Mouse (Mus musculus) liver, adult 2 months (tissue): ENCODE results near the gene Ccdc141. TPM values are rescaled to one million over a fixed set of nuclear protein-coding genes. Genes with fewer than 3 reads are reported as not detected.

ENCODE experiments used
- DNase-seq: peaks from one replicate; pipeline ENCODE4 v3.0.0-alpha.2; 2011; ENCODE audit warnings: low read depth, low spot score; ENCODE audit errors: extremely low read depth
- H3K27ac ChIP-seq: fragments of 200-500 bp; replicated peaks from 2 replicates; pipeline ENCODE4 v1.5.1; 2012; ENCODE audit warnings: low read depth, mild to moderate bottlenecking, control low read depth, inconsistent platforms, low read length; ENCODE audit not compliant: insufficient read depth
- H3K27me3 ChIP-seq: fragments of 200-500 bp; 2 replicates; pipeline ENCODE4 v1.6.1; 2012; ENCODE audit warnings: mild to moderate bottlenecking, moderate library complexity, low read length, inconsistent platforms; ENCODE audit not compliant: control insufficient read depth, insufficient read depth
- H3K36me3 ChIP-seq: fragments of 200-500 bp; 2 replicates; pipeline ENCODE4 v1.6.1; 2012; ENCODE audit warnings: low read length, inconsistent platforms; ENCODE audit not compliant: control insufficient read depth, insufficient read depth
- H3K4me1 ChIP-seq: fragments of 200-500 bp; 2 replicates; pipeline ENCODE4 v1.6.1; 2011; ENCODE audit warnings: low read length; ENCODE audit not compliant: control insufficient read depth, insufficient read depth
- H3K4me3 ChIP-seq: fragments of 200-500 bp; 2 replicates; pipeline ENCODE4 v1.5.1; 2011; ENCODE audit warnings: low read depth, mild to moderate bottlenecking, control low read depth, low read length, moderate library complexity; ENCODE audit not compliant: insufficient read depth
- H3K79me2 ChIP-seq: fragments of 200-500 bp; 2 replicates; pipeline ENCODE4 v1.6.1; 2012; ENCODE audit warnings: inconsistent platforms, mild to moderate bottlenecking, low read length, moderate library complexity; ENCODE audit not compliant: control insufficient read depth, insufficient read depth
- H3K9ac ChIP-seq: fragments of 200-500 bp; 2 replicates; pipeline ENCODE4 v1.6.1; 2012; ENCODE audit warnings: low read depth, mild to moderate bottlenecking, control low read depth, inconsistent platforms, low read length
- CTCF ChIP-seq: fragments of 200-500 bp; IDR thresholded peaks from 2 replicates; pipeline ENCODE4 v1.5.1; 2011; ENCODE audit warnings: low read depth, low read length, control low read depth
- POLR2A ChIP-seq: fragments of 200-500 bp; IDR thresholded peaks from 2 replicates; pipeline ENCODE4 v1.6.1; 2011; ENCODE audit warnings: low read length, control low read depth; ENCODE audit not compliant: insufficient read depth; ENCODE audit errors: extremely low read depth
- WGBS: fragments of 180-500 bp; shearing (Covaris S2); methylation state at CpG from one replicate; pipeline ENCODE4 v1.1.7; 2018; 5-methylcytosine and 5-hydroxymethylcytosine counted together
- polyA plus RNA-seq: library from polyadenylated mRNA; depleted of rRNA; stranded (reverse); fragments of >200 nt; gene quantifications from 2 replicates; pipeline ENCODE4 v1.2.3, GENCODE M21; 2012; rRNA removed
- total RNA-seq: library from RNA; depleted of rRNA; stranded (reverse); fragments of >200 nt; gene quantifications from 2 replicates; pipeline ENCODE4 v1.2.3, GENCODE M21; 2014; rRNA removed

Gene Ccdc141
- total RNA-seq (17.4 and 17.7 TPM in 2 replicates), polyA plus RNA-seq (4.3 and 8.6 TPM in 2 replicates)

DNA sequence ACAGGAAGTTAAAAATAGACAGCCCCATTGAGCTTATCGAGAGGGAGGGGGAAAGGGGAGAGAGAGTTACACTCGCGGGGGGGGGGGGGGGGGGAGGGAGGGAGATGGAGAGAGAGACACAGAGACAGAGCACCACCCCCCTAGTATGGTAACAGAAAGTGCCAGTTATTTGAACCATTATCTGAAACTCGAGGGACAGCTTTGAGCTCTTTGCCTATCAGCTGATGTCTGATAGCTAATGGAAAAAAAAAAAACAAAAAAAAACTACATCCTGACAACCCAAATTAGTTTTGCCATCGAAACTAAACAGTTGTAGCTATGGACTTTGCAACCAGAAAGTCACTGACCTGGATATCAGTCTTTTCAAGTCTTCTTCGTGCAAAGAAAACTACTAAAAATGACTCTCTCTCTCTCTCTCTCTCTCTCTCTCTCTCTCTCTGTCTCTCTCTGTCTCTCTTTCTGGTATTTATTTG, at the start of gene Ccdc141:
TSS of gene Ccdc141 (minus strand) at position 4 of the 473 bp plus-strand sequence.
- peak within 1 kb of the TSS; percentile 78 for H3K9ac ChIP-seq
- peak within 1 kb of the TSS; percentile 92 for H3K27ac ChIP-seq
- peak; percentile 90 for DNase-seq
- peaks cover 7% of the 10 kb centered on the region; the same call in 1 of the 2 replicates for H3K79me2 ChIP-seq
- H3K4me1 ChIP-seq: peaks cover 12% of the 10 kb centered on the region
- H3K36me3 ChIP-seq: peaks cover 6% of the 10 kb centered on the region
- H3K27me3 ChIP-seq: no peaks in the 10 kb centered on the region
- peak within 1 kb of the TSS; percentile 69 for H3K4me3 ChIP-seq
- TF ChIP-seq CTCF (no peak), POLR2A (no peak)
- 0% methylated on average over 3 of the region's 6 CpGs for WGBS

DNA sequence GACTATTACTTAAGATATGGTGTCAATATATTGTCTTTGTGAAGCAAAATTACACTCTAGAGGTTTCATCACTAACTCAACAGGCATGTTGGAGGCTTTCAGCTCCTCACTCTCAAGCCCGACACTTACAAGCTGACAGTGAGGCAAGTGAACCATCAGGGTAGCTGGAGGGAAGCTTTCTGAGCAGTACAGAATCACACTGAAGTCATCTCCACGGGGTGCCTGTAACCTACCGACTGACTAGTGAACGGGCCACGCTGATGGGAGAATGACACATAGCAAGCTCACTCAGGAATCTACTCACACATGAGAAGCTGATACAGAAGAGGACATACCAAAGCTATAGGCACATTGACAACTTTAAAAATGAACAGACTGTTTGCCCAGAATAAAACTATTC, 42.4 kb upstream of the Ccdc141 start:
- Histone ChIP-seq H3K79me2 (no peaks in the 10 kb centered on the region), H3K9ac (no peak overlapping the region), H3K27ac (no peak overlapping the region), H3K4me1 (no peaks in the 10 kb centered on the region), H3K4me3 (no peak overlapping the region), H3K27me3 (no peaks in the 10 kb centered on the region), H3K36me3 (no peaks in the 10 kb centered on the region)
- no peak for DNase-seq
- WGBS: 87% methylated on average over 5 of the region's 5 CpGs
- TF ChIP-seq CTCF (no peak), POLR2A (no peak)

DNA sequence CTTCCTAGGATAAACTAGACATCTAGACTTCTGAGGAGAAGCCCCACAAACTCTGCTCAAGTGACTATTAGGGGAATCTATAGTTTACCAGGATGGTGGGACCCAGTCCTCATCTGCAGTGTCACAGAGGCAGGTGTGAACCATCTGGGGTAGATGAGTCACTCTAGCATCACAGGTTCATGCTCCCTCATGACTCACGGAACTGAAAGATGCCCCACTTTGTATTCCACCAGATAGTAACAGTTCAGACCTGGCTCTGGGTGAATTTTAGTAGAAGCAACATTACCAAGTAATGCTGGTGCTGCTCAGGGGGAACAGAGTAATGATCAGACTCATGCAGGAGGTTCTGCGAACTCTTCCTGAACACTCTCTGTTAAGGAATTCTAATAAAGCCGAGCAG, 36.5 kb upstream of the Ccdc141 start:
- Histone ChIP-seq H3K27me3 (no peaks in the 10 kb centered on the region), H3K79me2 (no peaks in the 10 kb centered on the region), H3K27ac (no peak overlapping the region), H3K36me3 (no peaks in the 10 kb centered on the region), H3K4me3 (no peak overlapping the region), H3K4me1 (no peaks in the 10 kb centered on the region), H3K9ac (no peak overlapping the region)
- no peak for TF ChIP-seq POLR2A
- TF ChIP-seq CTCF: no peak
- DNase-seq: no peak
- WGBS: 94% methylated on average over 3 of the region's 3 CpGs

DNA sequence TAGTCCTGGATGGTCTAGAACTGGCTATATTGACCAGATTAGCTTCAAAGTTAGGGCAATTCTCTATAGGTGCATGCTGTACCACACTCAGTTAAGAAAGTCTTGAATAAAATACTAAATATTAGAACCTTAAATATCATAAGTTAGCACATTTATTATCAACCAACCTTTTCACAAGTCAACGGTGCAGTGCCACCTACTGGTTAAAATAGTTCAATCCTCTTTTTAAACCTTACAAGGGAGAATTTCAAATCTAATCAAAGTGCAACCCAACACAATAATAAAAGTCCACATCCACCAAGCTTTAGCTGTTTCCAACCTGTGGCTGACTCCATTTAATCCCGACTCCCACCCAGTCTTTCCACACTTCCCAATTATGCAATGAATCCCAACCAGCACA, 33.5 kb upstream of the Ccdc141 start:
- TF ChIP-seq POLR2A (no peak), CTCF (no peak)
- Histone ChIP-seq H3K27ac (no peak overlapping the region), H3K9ac (no peak overlapping the region), H3K79me2 (no peaks in the 10 kb centered on the region), H3K4me1 (no peaks in the 10 kb centered on the region), H3K27me3 (no peaks in the 10 kb centered on the region), H3K36me3 (no peaks in the 10 kb centered on the region), H3K4me3 (no peak overlapping the region)
- 33% methylated on average over 2 of the region's 2 CpGs for WGBS
- peak; percentile 51 for DNase-seq

DNA sequence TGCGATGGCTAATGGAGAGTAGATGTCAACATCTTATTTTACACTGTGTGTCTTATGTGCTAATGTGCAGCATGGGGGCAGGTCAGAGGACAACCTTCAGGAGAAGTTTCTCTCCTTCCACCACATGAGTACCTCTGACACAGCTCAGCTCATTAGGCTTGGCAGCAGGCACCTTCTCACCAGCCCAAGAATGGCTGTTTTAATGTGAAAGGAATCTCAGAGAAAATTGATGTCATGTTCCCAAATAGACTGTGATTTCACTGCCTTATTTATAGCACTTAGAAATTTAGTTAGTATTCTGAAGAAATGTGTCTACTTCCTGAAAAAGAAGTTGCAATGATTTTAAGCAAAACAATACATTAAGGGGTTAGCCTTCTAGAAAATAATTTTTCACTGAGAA, 31.5 kb upstream of the Ccdc141 start:
- Histone ChIP-seq H3K4me1 (no peaks in the 10 kb centered on the region; the same call in 1 of the 2 replicates), H3K4me3 (no peak overlapping the region), H3K79me2 (no peaks in the 10 kb centered on the region), H3K9ac (no peak overlapping the region), H3K27ac (no peak overlapping the region), H3K27me3 (no peaks in the 10 kb centered on the region), H3K36me3 (no peaks in the 10 kb centered on the region)
- DNase-seq: no peak
- TF ChIP-seq CTCF (no peak), POLR2A (no peak)
- 96% methylated on average over 1 of the region's 1 CpGs for WGBS

DNA sequence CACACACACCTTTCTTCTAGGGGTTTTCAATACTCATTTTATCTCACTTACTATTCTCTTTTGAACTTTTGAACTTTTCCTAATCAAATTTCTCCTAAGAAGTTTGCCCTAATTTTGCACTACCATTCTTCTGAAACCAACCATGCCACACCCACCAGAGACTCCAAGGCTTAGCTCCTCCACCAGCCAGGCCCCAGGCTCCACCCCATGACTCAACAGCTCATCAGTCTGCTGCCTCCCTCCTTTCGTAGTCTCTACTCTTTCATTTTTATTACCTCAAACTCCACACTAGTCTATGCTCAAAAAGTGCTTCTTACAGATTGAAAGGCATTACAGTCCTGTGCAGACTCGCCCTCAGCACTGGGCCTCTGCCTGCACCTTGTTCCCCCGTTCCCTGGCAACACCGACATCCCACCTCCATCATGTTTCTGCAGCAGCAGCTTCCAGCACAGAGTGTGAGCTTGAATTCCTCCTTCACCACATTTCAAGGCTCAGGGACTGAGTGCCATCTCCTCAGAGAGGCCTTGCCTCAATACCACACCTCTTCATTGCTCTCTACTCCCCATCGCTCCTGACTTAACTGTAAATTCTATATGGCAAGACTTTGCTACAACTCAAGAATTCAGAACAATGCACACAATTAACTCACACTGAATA, 30.6 kb upstream of the Ccdc141 start:
- no peak overlapping the region for H3K4me3 ChIP-seq
- WGBS: 93% methylated on average over 5 of the region's 5 CpGs
- H3K9ac ChIP-seq: no peak overlapping the region
- no peaks in the 10 kb centered on the region; the same call in 1 of the 2 replicates for H3K4me1 ChIP-seq
- H3K27ac ChIP-seq: no peak overlapping the region
- no peaks in the 10 kb centered on the region for H3K79me2 ChIP-seq
- TF ChIP-seq CTCF (no peak), POLR2A (no peak)
- DNase-seq: no peak
- H3K36me3 ChIP-seq: no peaks in the 10 kb centered on the region
- no peaks in the 10 kb centered on the region for H3K27me3 ChIP-seq
